Mouse (Mus musculus) right cerebral cortex, adult 2 months (tissue): Measurements from ENCODE around the gene Manf.

Source experiments
- DNase-seq, 2 experiments: peaks; one replicate each; pipeline ENCODE4 v3.0.0; 2021 to 2022; ENCODE audit warnings: low spot score in 2 of 2

Manf gene

DNA sequence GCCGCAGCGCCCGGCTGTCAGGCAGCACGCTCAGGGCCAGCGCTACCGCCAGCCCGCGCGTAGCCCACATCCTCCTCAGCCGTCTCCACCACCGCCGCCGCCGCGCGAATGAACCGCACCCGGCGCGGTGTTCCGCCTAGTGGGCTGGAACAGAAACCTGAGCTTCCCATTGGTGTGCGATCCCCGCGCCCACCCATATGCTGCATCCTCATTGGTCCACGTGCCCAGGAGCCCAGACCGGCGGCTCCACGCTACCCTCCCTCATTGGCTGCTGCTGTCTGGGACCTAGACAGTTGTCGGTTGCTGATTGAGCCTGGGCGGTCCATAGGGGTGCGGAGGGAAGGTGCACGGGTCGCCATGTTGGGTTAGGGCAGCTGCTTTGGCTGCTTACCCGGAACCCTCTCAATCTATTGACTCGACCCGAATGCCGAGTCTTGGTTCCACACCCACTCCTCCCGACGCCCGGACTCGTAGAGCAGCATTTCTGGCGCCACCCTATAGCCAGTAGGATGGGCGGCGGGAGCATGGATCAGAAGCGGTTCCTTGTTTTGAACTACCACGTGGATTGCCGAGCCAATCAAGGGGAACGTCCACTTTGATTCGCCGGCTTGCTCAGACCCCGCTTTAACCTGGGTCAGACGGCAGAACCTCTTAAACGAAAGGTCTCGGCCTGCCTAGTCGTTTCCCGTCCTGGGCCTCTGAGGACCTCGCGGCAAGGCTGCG lies at the start of gene Manf:
Manf (minus strand) TSS at position 151 of the 723 bp plus-strand sequence.
- DNase-seq: peak; percentile 99

DNA sequence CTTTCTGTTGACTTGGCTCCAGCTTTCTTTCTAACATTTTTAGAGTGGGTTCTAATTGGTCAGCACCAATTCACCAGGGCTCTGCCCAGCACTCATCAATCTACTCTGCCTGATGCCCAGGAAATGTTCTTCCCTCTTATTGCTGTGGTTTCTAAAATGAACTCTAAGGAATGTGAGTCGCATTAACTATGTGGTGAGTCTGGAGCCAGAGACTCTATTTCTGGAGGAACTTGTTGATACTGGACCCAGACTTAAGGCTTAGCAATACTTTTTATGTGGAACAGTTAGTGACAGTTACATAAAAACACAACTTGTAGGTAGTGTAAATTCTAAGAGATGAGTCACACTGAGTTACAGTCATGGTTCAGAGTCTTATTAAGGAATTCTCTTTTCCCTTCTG lies 43.2 kb upstream of the Manf start:
- peak; percentile 27 to 38 for DNase-seq

DNA sequence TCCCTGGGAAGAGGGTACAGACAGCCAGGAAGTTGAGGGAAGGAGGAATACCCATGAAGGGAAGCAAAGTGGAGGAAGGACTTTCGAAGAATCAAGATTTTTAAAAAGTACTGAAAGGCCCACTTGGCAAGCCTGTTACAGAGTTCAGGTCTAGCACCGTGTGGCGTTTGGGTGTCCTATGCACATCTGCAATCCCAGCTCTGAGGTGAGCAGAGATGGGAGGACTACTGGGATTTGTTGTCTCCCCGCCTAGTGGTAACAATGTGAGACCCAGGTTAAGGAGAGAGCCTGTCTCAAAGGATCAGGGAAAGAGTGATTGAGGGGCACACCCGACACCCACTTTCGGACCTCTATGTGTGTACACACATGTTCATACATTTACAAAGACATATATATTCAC lies 23.1 kb upstream of the Manf start:
- no peak for DNase-seq

DNA sequence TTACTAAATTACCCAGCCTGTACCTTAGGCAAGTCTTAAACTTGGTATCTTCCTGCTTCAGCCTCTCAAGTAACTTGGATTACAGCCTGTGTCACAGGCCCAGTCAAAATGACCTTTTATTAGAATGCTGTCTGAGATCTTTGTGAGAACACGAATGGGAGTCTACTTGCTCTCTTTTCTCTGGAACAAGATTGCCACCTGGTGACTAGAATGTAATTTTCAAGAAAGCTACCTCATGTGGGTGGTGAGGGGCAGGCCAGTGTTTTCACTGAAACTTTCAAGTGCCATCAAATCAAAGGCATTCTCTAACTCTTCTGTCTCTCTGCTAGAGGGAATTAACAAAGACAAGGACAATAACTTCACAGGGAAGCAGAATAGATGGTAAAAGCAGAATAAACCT lies 22.0 kb upstream of the Manf start:
- DNase-seq: no peak

DNA sequence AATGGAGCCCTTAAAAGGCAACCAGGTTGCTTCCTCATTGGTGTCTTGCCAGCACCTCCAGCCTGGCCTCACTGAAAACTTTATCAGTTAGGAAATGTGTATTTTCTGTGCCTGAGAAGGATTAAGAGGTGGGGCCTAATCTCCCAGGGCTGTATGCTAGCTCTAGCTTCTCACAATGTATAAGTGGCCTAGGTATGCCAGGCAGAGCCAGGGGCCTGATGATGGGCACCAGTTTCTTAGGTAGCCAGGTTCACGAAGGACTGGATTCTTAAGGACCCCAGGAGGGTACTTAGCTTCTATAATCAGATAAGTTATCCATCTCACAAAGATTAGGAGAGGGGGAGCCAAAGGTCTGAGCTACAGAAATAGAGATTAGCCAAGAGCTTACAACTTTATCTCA lies 19.8 kb upstream of the Manf start:
- no peak for DNase-seq

DNA sequence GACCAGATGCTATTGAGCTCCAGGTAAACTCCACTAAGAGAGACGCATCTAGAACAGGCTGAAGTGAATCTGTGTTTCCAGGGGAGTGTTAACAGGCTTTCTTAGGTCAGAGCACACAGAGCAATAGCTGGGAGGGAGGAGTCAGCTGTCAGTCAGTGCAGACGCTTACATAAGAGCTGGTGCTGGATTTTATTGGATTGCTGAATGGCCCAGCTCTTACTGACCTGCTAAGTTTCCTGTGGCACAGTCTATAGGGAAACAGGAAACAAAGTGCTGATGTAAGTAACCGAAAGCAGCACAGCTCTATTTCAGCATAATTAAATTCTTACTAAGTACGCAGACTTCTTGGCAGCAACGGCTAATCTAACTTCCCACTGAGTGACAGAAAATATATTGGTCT lies 16.9 kb upstream of the Manf start:
- no peak for DNase-seq

DNA sequence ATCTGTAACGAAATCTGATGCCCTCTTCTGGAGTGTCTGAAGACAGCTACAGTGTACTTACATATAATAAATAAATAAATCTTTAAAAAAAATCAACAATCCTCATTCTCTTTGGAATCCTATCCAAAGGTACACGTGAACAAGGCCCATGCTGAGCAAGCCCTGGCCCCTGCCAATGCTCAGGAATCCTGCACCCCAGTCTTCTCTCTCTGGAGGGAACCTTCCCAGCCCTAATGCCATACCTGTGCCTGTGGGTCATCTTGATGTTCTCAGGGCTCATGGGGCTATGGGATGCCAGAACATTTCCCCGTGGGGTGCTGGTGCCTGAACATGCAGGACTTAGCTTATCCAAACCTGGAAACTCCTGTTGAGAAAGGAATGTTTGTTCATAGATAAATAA lies 16.4 kb upstream of the Manf start:
- no peak for DNase-seq

DNA sequence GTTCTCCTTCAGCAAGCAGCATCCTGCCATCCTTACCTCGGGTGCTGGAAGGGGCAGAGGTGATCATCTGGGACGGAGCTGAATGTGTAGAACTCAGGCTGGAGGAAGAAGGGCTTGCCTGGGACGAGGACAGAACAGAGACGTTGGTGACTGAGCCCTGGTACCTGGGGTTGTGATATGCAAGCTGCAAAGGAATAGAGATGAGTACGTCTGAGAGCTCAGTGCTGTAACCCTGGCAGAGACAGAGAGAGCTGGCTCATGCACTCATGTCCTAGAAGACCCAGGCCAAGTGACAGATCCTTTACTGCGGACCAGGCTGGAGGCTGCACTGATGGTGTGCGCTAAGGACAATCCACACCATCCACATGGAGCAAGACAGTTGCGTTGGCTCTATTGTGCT lies 14.8 kb upstream of the Manf start:
- no peak for DNase-seq

DNA sequence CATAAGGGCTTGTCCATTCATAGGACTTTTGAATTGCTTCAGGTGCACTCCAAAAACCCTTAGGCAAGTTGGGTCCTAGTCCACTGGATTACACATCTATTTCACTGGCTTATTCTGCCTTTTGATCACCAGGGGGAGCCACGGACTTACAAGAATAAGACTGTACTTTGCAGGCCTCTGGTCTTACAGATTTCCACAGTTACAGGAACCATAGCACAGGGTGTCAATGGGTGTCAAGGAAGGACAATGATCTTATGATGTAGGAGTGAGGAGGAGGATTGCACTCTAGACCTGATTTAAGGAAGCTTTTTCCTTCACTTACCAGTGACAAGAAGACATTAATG lies 12.0 kb upstream of the Manf start:
- no peak for DNase-seq

DNA sequence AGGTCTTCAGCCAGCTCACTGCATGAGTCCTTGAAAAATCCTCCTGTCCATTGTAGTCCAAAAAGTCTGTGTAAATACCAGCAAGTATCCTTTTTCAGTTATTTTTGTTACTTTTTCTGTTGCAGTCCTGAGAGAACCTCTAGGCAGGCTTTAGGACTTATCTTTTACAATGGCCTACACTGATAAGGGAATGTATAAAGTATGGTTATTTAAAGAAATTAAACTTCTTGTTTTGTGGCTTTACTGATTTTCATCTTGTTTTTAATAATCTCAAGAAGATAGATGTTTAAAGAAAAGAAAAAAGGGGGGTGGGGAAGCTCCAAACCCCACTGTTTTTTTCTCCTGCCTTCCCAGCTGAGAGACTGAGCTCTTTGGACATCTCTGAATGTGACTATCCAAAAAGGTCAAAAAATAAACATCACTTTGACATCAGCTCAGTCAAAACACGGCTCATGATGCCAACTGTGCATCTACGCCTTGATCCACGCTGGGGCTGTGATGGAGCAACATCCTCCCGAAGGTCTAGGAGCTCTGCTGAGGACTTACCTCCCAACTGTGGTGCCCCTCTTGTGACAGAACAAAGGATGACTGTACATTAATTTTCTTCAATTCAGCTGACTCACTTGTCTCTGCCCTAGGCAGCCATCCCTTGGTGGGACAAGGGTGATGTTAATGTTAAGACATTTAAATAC lies 11.5 kb upstream of the Manf start:
- no peak for DNase-seq

DNA sequence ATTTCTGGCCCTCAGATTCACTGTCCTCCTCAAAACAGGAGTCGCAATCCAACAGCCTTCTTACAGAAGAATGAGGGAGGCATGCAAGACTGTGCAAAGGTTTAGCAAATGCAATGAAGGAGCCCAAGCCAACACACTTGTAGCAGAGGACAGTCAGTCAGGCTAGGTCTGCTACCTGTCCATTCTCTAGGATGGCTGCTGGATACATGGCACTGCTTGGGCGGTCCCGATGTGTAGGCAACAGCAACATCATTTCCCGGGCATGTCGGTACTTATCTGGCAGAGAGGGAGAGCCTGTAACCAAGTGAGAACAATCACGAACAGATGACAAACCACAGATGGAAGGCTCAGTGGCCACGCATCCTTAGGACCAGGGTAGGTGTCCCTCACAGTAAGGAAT lies 9.8 kb upstream of the Manf start:
- no peak for DNase-seq

DNA sequence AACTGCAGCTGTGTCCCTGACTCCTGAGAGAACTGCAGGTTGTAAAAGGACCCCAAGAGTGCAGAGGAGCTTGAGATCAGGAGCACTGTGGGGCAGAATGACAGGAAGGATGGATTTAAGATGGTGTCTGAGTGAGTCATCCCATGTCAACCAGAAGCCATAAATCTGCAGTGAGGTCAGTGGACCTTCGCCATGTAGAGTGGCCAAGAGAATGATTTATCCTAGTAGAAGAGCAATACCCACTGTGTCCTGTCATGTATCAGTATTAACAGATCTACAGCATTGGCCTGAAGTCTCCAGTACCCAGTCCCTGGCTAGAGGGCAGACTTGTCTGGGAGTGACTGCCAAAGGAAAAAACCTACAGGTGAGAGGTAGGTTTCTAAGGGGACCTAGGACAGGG lies 7.1 kb upstream of the Manf start:
- DNase-seq: no peak

DNA sequence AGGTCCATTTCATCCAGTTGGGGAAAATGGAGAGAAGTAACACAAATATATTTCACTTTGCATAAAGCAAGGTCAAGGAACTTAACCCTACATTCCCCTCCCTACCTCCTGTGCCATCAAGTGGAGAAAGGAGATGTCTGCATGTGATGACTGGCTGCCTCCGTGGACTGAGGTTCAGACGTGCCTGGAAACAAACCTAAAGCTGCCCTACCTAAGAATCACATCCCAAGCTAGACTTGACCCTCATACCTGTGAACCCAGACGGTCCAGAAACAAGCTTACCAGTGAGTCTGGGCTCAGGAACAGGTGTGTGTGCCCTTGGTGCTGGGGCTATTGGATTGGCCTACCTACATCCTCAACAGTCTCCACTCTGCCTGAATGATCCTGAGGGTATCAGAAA lies 1.5 kb upstream of the Manf start:
- no peak for DNase-seq

DNA sequence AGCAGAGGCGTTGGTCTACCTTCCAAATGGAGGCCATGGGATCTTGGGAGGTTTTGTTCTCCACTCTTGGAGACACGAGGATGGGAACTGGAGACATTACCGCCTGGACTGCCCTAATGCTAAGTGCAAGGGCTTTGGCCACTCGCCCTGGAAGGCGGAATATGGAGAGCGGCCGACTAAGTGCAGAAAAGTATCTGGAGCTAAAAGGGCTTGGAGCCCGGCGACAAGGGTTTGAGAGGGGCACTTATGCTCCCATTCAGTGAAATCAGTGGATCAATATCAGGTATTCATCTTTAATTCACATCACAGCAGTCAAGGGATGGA lies 735 bp upstream of the Manf start:
- no peak for DNase-seq

DNA sequence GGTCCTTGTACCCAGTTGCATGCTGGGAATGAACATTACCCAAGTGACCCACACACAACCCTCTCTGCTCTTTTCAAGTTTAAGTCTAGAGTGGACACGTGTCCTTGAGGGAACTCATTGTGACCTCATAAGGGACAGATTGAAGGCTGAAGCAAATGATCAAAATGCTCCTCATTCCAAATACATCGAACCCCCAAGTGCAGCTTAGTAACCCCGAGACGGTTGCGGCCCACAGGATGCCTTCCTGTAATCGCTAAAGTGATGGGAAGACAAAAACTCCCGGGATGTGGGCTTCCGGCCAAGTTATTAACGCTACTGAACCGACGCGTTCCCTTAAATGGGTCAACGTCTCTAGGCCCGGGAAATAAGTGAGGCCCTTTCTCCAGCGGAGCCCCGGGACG lies 438 bp downstream of the Manf start:
- no peak for DNase-seq

DNA sequence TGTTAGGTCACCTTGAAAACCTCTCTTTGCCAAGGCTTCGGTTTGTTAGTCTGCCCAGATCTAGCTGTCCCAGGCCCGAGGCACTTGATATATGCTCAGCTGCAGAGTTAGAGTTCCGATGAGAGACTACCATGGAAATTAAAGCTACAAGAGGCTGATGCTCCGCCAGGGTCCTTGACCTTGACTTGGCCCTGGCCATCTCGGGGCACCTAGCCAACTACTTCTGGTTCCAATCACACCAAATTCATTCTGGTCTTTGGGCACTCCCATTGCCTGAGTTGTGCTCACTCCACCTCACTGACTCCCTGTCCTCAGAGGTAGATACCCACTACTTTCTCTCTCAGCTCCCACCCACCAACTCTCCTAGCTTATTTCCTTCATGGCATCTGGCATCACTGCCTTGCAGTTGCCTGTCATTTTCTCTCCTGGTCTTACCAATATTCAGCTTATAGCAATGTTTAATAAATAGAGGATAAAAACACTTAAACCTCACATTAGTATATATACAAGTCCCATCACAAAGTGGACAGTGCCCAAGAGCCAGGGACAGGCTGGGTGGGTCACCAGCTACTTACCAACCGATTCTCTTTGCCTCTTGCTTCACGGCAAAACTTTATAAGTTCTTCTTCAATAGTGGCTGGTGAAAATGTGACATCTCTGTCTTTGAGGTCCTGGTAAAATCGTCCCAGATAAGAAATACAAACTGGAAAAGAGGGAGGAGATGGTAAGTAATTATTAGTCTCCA lies 1.1 kb downstream of the Manf start:
- DNase-seq: no peak

DNA sequence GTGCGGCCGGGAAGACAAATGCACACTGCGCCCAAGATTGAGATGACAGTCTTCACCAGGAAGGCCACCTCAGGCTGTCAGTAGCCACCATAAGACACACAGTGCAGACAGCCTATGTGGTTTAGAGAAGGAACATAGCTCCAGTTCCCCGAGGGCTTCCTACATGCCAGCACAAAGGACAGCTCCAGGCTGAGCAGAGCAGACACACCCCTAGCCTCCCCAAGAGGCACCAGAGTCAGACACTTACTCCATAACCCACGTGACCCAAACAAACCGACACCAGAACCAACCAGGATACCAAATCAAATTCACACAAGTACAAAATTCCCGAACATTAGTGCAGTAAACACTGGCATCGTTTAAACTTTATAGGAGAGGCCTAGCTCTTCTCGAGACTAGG lies 2.5 kb downstream of the Manf start:
- no peak for DNase-seq

DNA sequence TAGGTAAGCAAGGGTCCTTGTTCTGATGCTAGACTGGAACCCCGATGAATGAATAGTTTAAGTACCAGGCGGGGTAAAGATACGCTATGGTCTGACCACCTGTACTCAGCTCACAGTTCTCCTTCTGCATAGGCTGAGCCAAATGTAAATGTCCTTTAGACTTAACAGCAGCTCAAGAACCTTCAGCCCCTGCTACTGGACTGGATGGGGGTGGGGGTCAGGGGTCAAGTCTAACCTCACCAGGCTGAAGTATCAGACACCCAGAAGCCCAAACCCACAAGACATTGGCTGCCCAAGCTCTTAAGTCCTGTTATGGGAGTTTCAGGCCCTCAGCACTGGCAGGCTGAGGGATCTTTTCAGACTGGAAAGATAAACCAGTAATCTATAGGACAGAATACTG lies 3.4 kb downstream of the Manf start:
- no peak for DNase-seq

DNA sequence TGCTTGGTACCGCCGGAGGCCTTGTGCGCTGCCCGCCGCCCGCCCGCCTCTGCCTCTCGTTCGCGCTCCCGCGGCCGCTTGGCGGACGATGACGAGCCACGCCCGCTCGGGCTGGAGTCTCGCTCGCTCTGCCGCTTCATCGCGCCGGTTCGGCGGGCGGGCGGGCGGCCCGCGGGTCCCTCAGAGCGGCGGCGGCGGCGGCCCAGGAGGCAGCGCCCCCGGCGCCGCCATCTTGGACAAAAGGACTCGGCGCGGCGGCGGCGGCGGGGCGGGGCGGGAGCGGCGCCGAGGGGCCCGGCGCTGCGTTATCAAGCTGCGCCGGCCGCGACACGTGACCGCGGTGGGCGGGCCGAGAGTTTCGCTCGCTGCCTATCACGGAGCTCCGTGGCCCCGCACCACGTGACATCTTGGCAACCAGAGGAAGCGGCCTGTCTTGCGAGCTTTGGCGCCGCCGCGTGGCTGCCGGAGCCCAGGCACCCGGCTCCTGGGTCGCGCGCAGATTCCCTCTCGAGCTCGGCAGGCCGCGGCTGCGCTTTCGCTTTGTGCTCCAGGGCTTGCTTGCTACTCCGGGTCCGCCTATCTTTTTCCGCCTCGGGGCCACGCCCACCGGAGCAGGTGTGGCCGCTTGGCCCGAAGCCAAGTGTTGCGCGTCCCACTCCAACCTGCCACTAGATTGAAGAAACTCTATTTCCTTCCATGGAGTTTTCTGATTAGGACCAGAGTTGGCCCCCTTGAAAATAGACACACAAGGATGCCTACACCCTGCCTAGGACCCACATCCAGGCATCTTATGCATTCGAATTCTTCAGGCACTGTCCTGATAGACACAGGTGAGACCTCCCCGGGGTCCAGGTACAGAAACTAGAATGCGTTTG lies 4.7 kb downstream of the Manf start, which contains the start of gene Rbm15b:
Rbm15b (minus strand) TSS at position 601 of the 875 bp plus-strand sequence.
- peak; percentile 97 to 98 for DNase-seq

DNA sequence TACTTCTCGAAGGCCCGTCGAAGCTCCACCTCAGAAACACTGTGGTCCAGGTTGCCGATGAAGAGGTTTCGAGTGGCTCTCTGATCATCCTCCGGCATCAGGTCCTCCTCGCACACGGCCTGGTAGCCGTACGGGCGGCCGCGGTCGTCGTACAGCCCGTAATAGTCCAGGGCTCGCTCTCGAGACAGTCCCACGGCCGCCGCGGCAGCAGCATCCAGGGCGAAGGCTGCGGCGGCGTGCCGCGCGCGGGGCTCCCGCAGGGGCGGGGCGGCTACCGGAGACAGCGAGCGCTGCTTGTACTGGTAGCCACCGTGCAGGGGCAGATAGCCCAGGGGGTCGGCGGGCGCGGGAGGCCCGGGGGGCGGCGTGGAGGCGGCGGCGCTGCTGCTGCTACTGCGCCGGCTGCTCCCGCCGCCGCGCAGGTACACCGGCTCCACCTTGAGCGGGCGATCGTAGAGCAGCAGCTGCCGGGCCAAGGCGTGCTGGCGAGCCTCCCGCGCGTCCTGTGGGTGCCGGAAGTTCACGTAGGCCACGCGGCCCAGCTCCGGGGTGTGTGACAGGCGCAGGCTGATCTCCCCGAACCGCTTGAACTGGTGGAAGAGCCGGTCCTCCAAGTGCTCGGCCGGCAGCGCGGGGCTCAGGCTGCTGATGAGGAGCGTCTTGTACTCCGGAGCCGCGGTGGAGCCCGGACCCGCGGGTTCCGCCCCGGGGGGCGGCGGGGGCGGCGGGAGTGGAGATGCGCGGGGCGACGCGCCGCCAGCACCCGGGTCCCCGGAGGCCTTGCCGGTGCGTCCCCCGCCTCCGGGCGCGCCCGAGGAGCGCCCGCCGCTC lies 5.7 kb downstream of the Manf start:
- DNase-seq: peak in 1 of 2 experiments; percentile 57
